Mouse (Mus musculus) megakaryocyte, adult 5-6 weeks (primary cell): Measurements from ENCODE around the gene Shc2. TPM values are rescaled to one million over a fixed set of nuclear protein-coding genes. Genes with fewer than 3 reads are reported as not detected.

ENCODE experiments used
- ATAC-seq: 2 replicates; pipeline ENCODE4 v1.8.0; 2016; ENCODE audit warnings: mild to moderate bottlenecking, inconsistent platforms; ENCODE audit not compliant: poor library complexity, severe bottlenecking
- total RNA-seq, 2 experiments: library from RNA; stranded (forward) in 1 of 2; stranded (reverse) in 1 of 2; fragments of 153-499, 151-499 nt in 1 of 2; fragments of 221-1000, 200-1000 nt in 1 of 2; gene quantifications; 2 replicates each; pipeline versions ENCODE4 v1.2.3 to v1.2.4; 2015 to 2017

Gene Shc2
- total RNA-seq, 2 experiments from 2014 or later, result not detected

- ATAC-seq, result peak; percentile 81
These were observed 31.3 kb upstream of the Shc2 start, which contains the start of gene Tpgs1 for GRCm38 (mm10) chr10:79668771-79669575. Tpgs1 (plus strand) TSS chr10:79669369.

- no peak for ATAC-seq
These were observed 30.4 kb upstream of the Shc2 start for GRCm38 (mm10) chr10:79668076-79668475.

GRCm38 (mm10) chr10:79666493-79666892 lies 28.8 kb upstream of the Shc2 start:
- ATAC-seq, result no peak

GRCm38 (mm10) chr10:79665051-79665450 lies 27.3 kb upstream of the Shc2 start:
- ATAC-seq, result no peak

DNA sequence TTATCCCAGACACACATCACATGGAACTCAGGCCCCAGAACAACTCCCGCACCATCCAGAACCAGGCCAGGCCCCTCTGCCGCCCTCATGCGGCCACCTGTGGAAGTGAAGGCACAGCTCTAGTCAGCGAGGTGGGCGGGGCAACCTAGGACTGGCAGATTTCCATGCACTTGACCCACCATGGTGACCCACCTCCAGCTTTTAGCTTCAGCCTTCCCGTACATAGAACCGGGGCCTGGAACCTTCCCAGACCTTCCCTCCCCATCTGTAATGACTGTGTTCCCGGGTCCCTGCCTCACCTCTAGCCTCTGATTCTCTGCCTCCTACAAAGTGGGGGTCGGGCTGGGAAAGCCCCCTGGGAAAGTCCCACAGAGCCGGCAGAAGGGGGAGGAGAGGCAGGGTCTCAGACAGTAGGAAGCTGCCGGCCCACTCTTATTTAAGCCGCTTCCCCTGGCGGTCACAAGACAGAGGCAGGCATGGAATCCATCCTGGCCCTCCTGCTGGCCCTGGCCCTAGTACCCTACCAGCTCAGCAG lies 26.5 kb upstream of the Shc2 start, which contains the start of gene Madcam1:
TSS of gene Madcam1 (plus strand) at position 429 of the 535 bp plus-strand sequence.
- ATAC-seq, result peak; percentile 69

DNA sequence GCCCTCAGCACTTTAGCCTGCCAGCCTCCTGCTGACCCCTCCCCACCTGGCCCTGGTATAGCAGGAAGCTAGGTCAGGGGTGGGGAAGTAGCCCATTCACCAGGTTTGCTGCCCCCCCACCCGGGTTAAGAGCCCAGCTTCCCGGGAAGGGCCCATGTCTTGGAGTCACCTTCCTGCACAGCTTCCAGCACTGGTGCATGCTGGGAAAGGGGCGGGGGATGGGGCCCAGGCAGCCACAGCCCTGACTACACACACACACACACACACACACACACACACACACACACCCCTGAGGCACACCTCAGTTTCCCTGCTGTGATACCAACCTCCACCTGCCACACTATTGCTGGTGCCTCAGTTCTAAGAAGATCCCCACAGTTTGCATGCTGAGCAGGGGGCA lies 24.1 kb upstream of the Shc2 start:
- ATAC-seq, result no peak

DNA sequence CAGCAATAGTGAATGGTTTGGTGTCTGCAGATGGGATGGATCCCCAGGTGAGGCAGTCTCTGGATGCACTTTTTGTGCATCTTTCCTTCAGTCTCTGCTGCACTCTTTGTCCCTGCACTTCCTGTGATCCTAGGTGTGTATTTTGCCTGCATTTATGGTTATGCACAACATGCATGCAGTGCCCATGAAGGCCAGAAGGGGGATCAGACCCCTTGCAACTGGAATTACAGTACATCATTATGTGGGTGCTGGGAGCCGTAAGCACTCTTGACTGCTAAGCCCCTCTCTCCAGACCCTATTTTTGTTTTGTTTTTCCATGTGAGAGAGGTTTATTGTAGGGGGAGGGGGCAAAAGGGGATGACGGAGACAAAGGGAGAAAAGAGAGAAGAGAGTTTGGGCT lies 22.6 kb upstream of the Shc2 start:
- no peak for ATAC-seq

DNA sequence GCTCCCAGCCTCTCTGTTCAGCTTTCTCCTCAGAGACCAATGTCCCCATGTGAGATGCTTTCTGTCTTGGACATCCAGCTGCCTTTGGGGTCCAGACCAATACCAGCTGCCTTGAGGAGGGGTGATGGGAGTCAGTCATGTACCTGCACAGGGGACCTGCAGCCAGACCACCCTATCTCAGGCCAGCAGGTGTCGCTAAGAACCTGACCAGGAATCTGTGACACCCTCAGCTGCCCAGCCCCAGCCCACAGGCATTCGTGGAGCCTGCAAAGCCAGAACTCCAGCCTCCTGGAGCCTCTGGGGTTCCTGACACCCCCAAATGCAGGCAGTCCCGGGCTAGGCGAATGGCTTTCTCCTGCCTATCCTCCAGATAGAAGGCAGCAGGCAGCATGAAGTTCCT lies 21.1 kb upstream of the Shc2 start:
- ATAC-seq, result 0 out of 2 replicates have a peak, but pooled peaks have one; percentile 43

DNA sequence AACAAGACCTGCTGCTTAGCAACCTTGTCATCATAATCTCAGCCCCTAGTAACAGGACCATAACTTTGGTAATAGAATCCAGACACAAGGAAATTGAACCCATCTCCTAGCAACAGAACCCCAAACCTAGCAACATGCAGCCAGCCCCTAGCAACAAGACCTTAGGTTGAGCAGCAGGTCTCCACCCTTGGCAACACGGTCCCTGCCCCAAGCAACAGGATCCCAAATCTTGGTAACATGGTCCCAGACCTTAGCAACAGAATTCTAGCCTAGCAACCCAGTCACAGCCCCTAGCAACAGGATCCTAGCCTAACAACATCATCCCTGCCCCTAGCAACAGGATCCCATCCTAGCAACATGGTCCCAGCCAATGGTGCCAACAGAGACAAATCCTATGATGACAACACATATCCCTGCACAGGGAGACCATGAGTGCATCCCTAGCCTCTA lies 17.3 kb upstream of the Shc2 start:
- ATAC-seq, result no peak

DNA sequence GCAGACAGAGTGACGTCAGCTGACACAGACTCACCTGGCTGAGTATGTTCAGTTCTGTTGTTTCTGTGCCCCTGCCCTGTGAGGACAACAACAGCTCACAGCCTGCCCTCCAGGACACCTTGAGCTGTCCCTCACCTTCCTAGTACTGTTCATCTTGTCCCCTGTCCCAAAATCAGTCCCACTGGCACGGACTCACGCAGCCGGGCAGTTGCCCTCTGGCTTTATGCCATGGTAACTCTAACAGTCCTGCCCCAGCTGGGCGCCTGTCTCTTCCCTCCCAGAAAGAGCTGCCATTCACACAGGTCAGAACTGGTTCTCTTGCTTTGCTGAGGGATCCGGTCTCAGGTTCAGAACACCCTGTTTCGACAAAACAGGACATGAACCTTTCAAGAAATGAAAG lies 15.1 kb upstream of the Shc2 start:
- no peak for ATAC-seq

DNA sequence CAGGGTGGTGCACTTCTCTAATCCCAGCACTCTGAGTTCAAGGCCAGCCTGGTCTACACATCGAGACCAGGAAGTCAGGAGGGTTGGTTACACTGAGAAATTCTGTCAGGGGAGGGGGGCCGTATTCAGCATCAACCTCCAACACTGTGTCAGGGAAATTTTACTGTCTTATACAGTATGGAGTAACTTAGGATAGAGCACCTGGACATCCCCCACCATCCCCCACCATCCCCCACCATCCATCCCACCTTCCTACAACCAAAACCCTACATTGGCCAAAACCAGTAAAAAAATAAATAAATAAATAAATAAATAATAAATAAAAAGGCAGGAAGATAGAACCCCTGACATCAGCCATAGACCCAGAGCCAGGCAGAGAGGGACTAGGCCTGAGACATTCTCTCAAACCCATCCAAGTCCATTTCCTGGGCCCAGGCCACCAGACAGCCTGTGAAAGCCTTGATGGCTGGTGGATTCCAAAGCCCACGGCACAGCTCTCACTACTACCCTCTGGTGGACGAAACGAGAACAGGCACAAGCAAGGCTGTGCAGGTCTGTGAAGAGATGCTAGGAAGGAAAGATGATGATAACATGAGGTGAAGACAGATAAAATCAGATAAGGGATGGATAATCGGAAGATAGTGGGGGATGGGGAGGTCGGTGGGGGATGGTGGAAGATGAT lies 11.5 kb upstream of the Shc2 start:
- peak; percentile 96 for ATAC-seq

- ATAC-seq, result no peak
These were observed 8.0 kb upstream of the Shc2 start, which contains the start of gene Odf3l2 for GRCm38 (mm10) chr10:79645711-79646110. Odf3l2 (minus strand) TSS chr10:79645738.

GRCm38 (mm10) chr10:79638486-79639204 lies 927 bp upstream of the Shc2 start:
- no peak for ATAC-seq

DNA sequence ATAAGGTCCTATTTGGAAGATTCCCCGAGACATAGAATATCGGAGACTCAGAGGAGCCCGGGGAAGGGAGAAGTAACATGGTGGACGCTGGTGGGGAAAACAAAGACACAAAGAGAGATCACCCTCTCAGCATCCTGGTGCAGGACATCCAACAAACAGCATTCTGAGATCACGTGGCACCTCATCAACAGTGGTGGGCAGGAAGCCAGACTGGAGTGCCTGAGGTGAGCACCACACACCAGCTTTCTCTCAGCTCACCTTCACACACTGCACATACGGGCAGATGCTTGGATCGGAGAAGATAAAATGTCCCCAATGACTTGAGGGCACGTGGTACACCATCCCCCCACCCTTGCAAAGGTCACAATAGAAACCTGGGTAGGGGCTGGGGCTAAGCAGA lies 1.4 kb downstream of the Shc2 start:
- no peak for ATAC-seq

DNA sequence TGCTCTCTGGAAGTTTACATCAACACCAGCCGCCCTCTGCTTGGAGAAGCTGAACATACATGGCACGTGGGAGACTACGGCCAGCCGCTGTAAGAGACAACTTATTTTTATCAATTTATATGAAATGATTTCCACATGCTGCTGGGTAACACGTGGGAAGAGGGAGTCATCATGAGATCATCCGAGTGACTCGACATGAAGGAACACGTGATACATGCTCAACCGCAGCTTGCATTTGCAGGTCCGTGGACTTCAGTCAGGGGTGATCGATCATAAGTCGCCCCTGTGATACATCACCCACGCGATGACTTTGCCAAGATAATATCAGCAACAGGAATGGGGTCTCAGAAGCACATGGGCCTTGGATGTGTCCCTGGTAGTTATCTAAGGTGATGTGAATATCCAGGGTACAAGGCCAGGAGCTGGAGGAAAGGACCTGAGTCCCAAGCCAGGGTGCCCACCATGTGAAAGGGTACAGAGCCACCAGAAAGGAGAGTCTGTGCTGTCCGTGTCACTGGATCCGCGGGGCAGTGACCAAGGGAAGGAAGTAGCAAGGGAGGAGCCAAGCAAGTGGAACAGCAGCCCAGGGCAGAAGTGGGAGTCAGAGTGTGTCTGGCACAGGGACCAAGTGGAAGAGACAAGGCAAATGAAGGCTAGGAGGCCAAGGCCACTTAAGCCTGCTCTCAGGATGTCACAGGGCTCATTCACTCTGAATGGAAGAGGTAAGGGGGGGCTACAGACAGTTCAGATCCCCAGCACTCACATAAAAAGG lies 4.5 kb downstream of the Shc2 start:
- no peak for ATAC-seq

- no peak for ATAC-seq
These were observed 6.3 kb downstream of the Shc2 start for GRCm38 (mm10) chr10:79631432-79631831.

DNA sequence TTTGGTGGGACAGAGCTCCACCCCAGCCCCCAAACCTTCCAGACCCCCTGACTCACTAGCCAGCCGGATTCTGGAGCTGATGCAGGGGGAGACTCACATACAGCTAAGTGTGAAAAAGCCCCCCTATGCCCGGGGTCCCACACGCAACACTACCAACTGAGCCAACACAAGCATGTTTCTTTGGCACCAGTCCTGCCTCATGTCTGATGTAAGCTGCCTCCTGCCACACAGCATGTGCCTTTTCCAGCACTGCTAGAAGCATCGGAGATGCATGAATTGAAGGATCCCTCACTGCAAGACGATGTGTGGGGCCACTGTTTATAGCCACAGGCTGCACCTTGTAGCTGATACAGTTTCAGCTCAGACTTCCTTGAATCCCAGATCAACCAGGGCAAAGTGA lies 9.3 kb downstream of the Shc2 start:
- no peak for ATAC-seq

- no peak for ATAC-seq
These were observed 11.6 kb downstream of the Shc2 start for GRCm38 (mm10) chr10:79626156-79626555.

- ATAC-seq, result no peak
These were observed 12.3 kb downstream of the Shc2 start for GRCm38 (mm10) chr10:79625398-79625797.

- no peak for ATAC-seq
These were observed 13.8 kb downstream of the Shc2 start for GRCm38 (mm10) chr10:79623950-79624349.
